Mouse (Mus musculus) CH12.LX (cell line): ENCODE data around the gene Flot1. TPM values are rescaled to one million over a fixed set of nuclear protein-coding genes. Genes with fewer than 3 reads are reported as not detected.

ENCODE experiments used
- DNase-seq: peaks from one replicate; pipeline ENCODE4 v3.0.0-alpha.2; 2013; ENCODE audit errors: extremely low read depth
- H3K27ac ChIP-seq: 2 replicates; pipeline ENCODE4 v1.5.1; 2012; ENCODE audit warnings: low read depth, mild to moderate bottlenecking, control low read depth, moderate library complexity; ENCODE audit not compliant: insufficient read depth
- H3K27me3 ChIP-seq: replicated peaks from 2 replicates; pipeline ENCODE3; 2012; ENCODE audit warnings: inconsistent platforms
- H3K36me3 ChIP-seq, 2 experiments: replicated peaks in 1 of 2; 2 replicates each; pipeline versions ENCODE3 to v1.6.1; 2012; ENCODE audit warnings: inconsistent platforms in 1 of 2, low read length in 1 of 2, mild to moderate bottlenecking in 1 of 2, mixed read lengths in 1 of 2, moderate library complexity in 1 of 2; ENCODE audit not compliant: control insufficient read depth in 1 of 2, insufficient read depth in 1 of 2
- H3K4me1 ChIP-seq, 2 experiments: 2 replicates each; pipeline ENCODE4 v1.6.1; 2012; ENCODE audit warnings: inconsistent platforms in 1 of 2, moderate library complexity in 1 of 2; ENCODE audit not compliant: insufficient read depth in 2 of 2, control insufficient read depth in 1 of 2
- H3K4me2 ChIP-seq: 2 replicates; pipeline ENCODE4 v1.6.1; 2012; ENCODE audit warnings: low read depth, mild to moderate bottlenecking, control low read depth; ENCODE audit not compliant: poor library complexity, insufficient read depth, severe bottlenecking
- H3K4me3 ChIP-seq, 3 experiments: fragments of 150-350 bp in 1 of 3; sonication (generic) in 1 of 3; replicated peaks in 1 of 3; 2 replicates each; pipeline versions ENCODE3 to v1.5.1; 2011 to 2012; ENCODE audit warnings: low read depth in 2 of 3, low read length in 2 of 3, mild to moderate bottlenecking in 2 of 3, moderate library complexity in 2 of 3, control low read depth in 1 of 3, improper control_type of control experiment in 1 of 3, inconsistent platforms in 1 of 3, mixed read lengths in 1 of 3; ENCODE audit not compliant: poor library complexity in 1 of 3
- H3K79me2 ChIP-seq: replicated peaks from 2 replicates; pipeline ENCODE4 v1.6.1; 2012; ENCODE audit warnings: mild to moderate bottlenecking, moderate library complexity; ENCODE audit not compliant: control insufficient read depth, poor library complexity, insufficient read depth, severe bottlenecking; ENCODE audit errors: extremely low read depth
- H3K9ac ChIP-seq: 2 replicates; pipeline ENCODE4 v1.6.1; 2012; ENCODE audit warnings: low read depth, mild to moderate bottlenecking, control low read depth, moderate library complexity; ENCODE audit not compliant: insufficient read depth
- H3K9me3 ChIP-seq: replicated peaks from 2 replicates; pipeline ENCODE3; 2012; ENCODE audit warnings: low read length, inconsistent platforms, mixed read lengths
- BHLHE40 ChIP-seq: IDR thresholded peaks from 2 replicates; pipeline ENCODE4 v1.6.1; 2011; ENCODE audit warnings: mild to moderate bottlenecking, low read depth, low read length, improper control_type of control experiment
- CHD1 ChIP-seq: IDR thresholded peaks from 2 replicates; pipeline ENCODE4 v1.6.1; 2012; ENCODE audit warnings: low read depth, low read length, improper control_type of control experiment, inconsistent platforms
- CHD2 ChIP-seq: IDR thresholded peaks from 2 replicates; pipeline ENCODE4 v1.6.1; 2011; ENCODE audit warnings: low read length, improper control_type of control experiment
- CTCF ChIP-seq, 2 experiments: IDR thresholded peaks in 1 of 2; conservative IDR thresholded peaks in 1 of 2; 2 replicates each; pipeline ENCODE4 v1.5.1; 2011 to 2012; ENCODE audit warnings: low read depth in 2 of 2, low read length in 2 of 2, improper control_type of control experiment in 1 of 2, inconsistent platforms in 1 of 2, mild to moderate bottlenecking in 1 of 2, moderate library complexity in 1 of 2
- E2F4 ChIP-seq: IDR thresholded peaks from 2 replicates; pipeline ENCODE4 v1.6.1; 2011; ENCODE audit warnings: low read depth, low read length, improper control_type of control experiment; ENCODE audit not compliant: insufficient replicate concordance
- ELF1 ChIP-seq: IDR thresholded peaks from 2 replicates; pipeline ENCODE4 v1.6.1; 2014; ENCODE audit warnings: low read depth, mild to moderate bottlenecking, inconsistent platforms, low read length, improper control_type of control experiment
- EP300 ChIP-seq: IDR thresholded peaks from 2 replicates; pipeline ENCODE4 v1.6.1; 2011; ENCODE audit warnings: low read length, improper control_type of control experiment
- ETS1 ChIP-seq: conservative IDR thresholded peaks from 2 replicates; pipeline ENCODE4 v1.6.1; 2012; ENCODE audit warnings: low read depth, mild to moderate bottlenecking, inconsistent platforms, low read length, improper control_type of control experiment, moderate library complexity
- GABPA ChIP-seq: IDR thresholded peaks from 2 replicates; pipeline ENCODE4 v1.6.1; 2012; ENCODE audit warnings: low read depth, low read length, improper control_type of control experiment, inconsistent platforms; ENCODE audit not compliant: insufficient replicate concordance
- HCFC1 ChIP-seq: IDR thresholded peaks from 2 replicates; pipeline ENCODE4 v1.6.1; 2012; ENCODE audit warnings: low read depth, mild to moderate bottlenecking, inconsistent platforms, low read length, improper control_type of control experiment
- IRF4 ChIP-seq: IDR thresholded peaks from 2 replicates; pipeline ENCODE4 v1.6.1; 2014; ENCODE audit warnings: low read depth, mild to moderate bottlenecking, inconsistent platforms, low read length, improper control_type of control experiment
- JUN ChIP-seq: IDR thresholded peaks from 2 replicates; pipeline ENCODE4 v1.6.1; 2011; ENCODE audit warnings: low read depth, mild to moderate bottlenecking, low read length, improper control_type of control experiment, moderate library complexity; ENCODE audit not compliant: insufficient read depth
- JUND ChIP-seq: conservative IDR thresholded peaks from 2 replicates; pipeline ENCODE4 v1.6.1; 2011; ENCODE audit warnings: low read depth, low read length, improper control_type of control experiment
- KAT2A ChIP-seq: IDR thresholded peaks from 2 replicates; pipeline ENCODE4 v1.6.1; 2012; ENCODE audit warnings: low read length, improper control_type of control experiment, inconsistent platforms; ENCODE audit not compliant: insufficient replicate concordance
- MAFK ChIP-seq: IDR thresholded peaks from 2 replicates; pipeline ENCODE4 v1.6.1; 2011; ENCODE audit warnings: low read length, improper control_type of control experiment; ENCODE audit not compliant: insufficient replicate concordance
- MAZ ChIP-seq: IDR thresholded peaks from 2 replicates; pipeline ENCODE4 v1.6.1; 2012; ENCODE audit warnings: low read depth, mild to moderate bottlenecking, inconsistent platforms, low read length, improper control_type of control experiment, moderate library complexity
- MEF2A ChIP-seq: IDR thresholded peaks from 2 replicates; pipeline ENCODE4 v1.6.1; 2014; ENCODE audit warnings: low read depth, mild to moderate bottlenecking, inconsistent platforms, low read length, improper control_type of control experiment, borderline replicate concordance
- MXI1 ChIP-seq: IDR thresholded peaks from 2 replicates; pipeline ENCODE4 v1.6.1; 2011; ENCODE audit warnings: mild to moderate bottlenecking, low read depth, low read length, improper control_type of control experiment
- MYC ChIP-seq: IDR thresholded peaks from 2 replicates; pipeline ENCODE4 v1.6.1; 2011; ENCODE audit warnings: low read depth, mild to moderate bottlenecking, improper control_type of control experiment, low read length
- NELFE ChIP-seq: IDR thresholded peaks from 2 replicates; pipeline ENCODE4 v1.6.1; 2011; ENCODE audit warnings: low read depth, low read length, improper control_type of control experiment
- NRF1 ChIP-seq: IDR thresholded peaks from 2 replicates; pipeline ENCODE4 v1.6.1; 2014; ENCODE audit warnings: low read depth, mild to moderate bottlenecking, inconsistent platforms, low read length, improper control_type of control experiment, moderate library complexity
- POLR2A ChIP-seq: IDR thresholded peaks from 2 replicates; pipeline ENCODE4 v1.6.1; 2011; ENCODE audit warnings: low read depth, mild to moderate bottlenecking, improper control_type of control experiment, low read length
- POLR2AphosphoS2 ChIP-seq: IDR thresholded peaks from 2 replicates; pipeline ENCODE4 v1.6.1; 2011; ENCODE audit warnings: low read depth, low read length, improper control_type of control experiment
- RAD21 ChIP-seq: IDR thresholded peaks from 2 replicates; pipeline ENCODE4 v1.6.1; 2011; ENCODE audit warnings: low read depth, mild to moderate bottlenecking, low read length, improper control_type of control experiment, moderate library complexity
- SIN3A ChIP-seq: IDR thresholded peaks from 2 replicates; pipeline ENCODE4 v1.6.1; 2012; ENCODE audit warnings: low read length, improper control_type of control experiment, inconsistent platforms
- SMC3 ChIP-seq: IDR thresholded peaks from 2 replicates; pipeline ENCODE4 v1.6.1; 2011; ENCODE audit warnings: low read depth, low read length, improper control_type of control experiment
- TBP ChIP-seq: conservative IDR thresholded peaks from 2 replicates; pipeline ENCODE4 v1.6.1; 2011; ENCODE audit warnings: low read depth, low read length, improper control_type of control experiment
- UBTF ChIP-seq: IDR thresholded peaks from 2 replicates; pipeline ENCODE4 v1.6.1; 2012; ENCODE audit warnings: low read depth, mild to moderate bottlenecking, inconsistent platforms, low read length, improper control_type of control experiment, moderate library complexity
- USF2 ChIP-seq: conservative IDR thresholded peaks from 2 replicates; pipeline ENCODE4 v1.6.1; 2011; ENCODE audit warnings: low read depth, low read length, improper control_type of control experiment
- ZC3H11A ChIP-seq: IDR thresholded peaks from 2 replicates; pipeline ENCODE4 v1.6.1; 2012; ENCODE audit warnings: low read depth, mild to moderate bottlenecking, inconsistent platforms, low read length, improper control_type of control experiment
- ZKSCAN1 ChIP-seq: IDR thresholded peaks from 2 replicates; pipeline ENCODE4 v1.6.1; 2012; ENCODE audit warnings: low read depth, inconsistent platforms, low read length, improper control_type of control experiment, borderline replicate concordance
- ZMIZ1 ChIP-seq: IDR thresholded peaks from 2 replicates; pipeline ENCODE4 v1.6.1; 2012; ENCODE audit warnings: low read depth, mild to moderate bottlenecking, inconsistent platforms, low read length, improper control_type of control experiment
- ZNF384 ChIP-seq: IDR thresholded peaks from 2 replicates; pipeline ENCODE4 v1.6.1; 2012; ENCODE audit warnings: low read depth, low read length, improper control_type of control experiment, inconsistent platforms
- dilution Hi-C: fragments of 300-500 bp; cut with MboI; formaldehyde crosslinking; loops from 2 replicates; pipeline ENCODE4 v1.14.3; 2020; ENCODE audit warnings: low sequenced_read_pairs; ENCODE audit not compliant: extremely low pct_unique_long_range_greater_than_20kb, extremely low pct_ligation_motif_present
- in situ Hi-C: fragments of 300-500 bp; cut with MboI; formaldehyde crosslinking; loops from 3 replicates; pipeline ENCODE4 v1.14.3; 2019; ENCODE audit warnings: low sequenced_read_pairs, low pct_ligation_motif_present, low pct_unique_long_range_greater_than_20kb, mixed read lengths
- polyA plus RNA-seq: library from polyadenylated mRNA; unstranded; fragments of >175 nt; gene quantifications from 2 replicates; pipeline ENCODE4 v1.2.1, GENCODE M21; 2012; ENCODE audit warnings: low read depth; ENCODE audit not compliant: insufficient read length
- total RNA-seq, 2 experiments: library from RNA; depleted of rRNA; stranded (reverse); fragments of 300-350 nt in 1 of 2; fragments of >200 nt in 1 of 2; gene quantifications; 2 replicates each; pipeline ENCODE4 v1.2.3; 2012 to 2014

The Flot1 gene
- total and polyA plus RNA-seq, 3 experiments = 16.3 to 21.6 (median 17.6) TPM

DNA sequence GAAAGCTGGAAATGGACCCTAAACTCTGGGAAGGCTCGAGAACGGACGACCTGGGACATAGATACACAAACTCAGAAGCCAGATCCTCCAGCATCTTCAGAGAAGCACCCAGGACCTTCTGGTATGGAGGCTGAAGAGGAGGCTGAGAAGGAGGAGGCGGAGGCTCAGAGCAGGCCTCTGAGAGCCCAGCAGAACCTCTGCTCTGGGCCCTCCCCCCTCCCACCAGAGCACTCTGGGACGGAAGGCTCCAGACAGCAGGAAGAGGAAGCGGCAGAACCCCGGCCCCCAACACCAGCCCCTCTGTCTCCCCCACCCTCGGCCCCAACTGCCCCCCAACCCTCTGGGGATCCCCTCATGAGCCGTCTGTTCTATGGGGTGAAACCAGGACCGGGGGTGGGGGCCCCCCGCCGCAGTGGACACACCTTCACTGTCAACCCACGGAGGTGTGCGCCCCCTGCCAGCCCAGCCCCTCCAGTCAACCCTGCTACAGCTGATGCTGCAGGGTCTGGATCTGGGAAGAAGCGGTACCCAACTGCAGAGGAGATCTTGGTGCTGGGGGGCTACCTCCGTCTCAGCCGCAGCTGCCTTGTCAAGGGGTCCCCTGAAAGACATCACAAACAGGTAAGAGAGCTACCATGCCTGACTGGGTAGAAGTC lies 45.3 kb downstream of the Flot1 start:
- peak overlapping the region; percentile 63 to 99 (median 74) for H3K4me3 ChIP-seq
- H3K27me3 ChIP-seq = no peaks in the 10 kb centered on the region
- H3K9ac ChIP-seq = peak overlapping the region; percentile 69
- peak; percentile 68 for DNase-seq
- peaks cover 47% of the 10 kb centered on the region for H3K79me2 ChIP-seq
- peak overlapping the region; percentile 91 for H3K4me2 ChIP-seq
- peaks cover 4% of the 10 kb centered on the region for H3K9me3 ChIP-seq
- peak overlapping the region; percentile 83 for H3K27ac ChIP-seq
- peaks cover 0 to 16% of the 10 kb centered on the region in 2 experiments for H3K36me3 ChIP-seq
- TF ChIP-seq ZMIZ1 (0 out of 2 replicates have a peak, but pooled peaks have one; percentile 21), KAT2A (no peak), HCFC1 (peak; percentile 59), NRF1 (no peak), SMC3 (no peak), UBTF (no peak), MEF2A (0 out of 2 replicates have a peak, but pooled peaks have one; percentile 9), JUN (no peak), ZC3H11A (no peak), ETS1 (no peak), CTCF (conservative IDR thresholded peaks at IDR 0.05 in 1 of 2, IDR thresholded peaks at IDR 0.05 in 1 of 2; ENCODE audit: low read depth in 2 of 2, low read length in 2 of 2) (peak in 1 of 2 experiments; percentile 27; a peak in 2 of 4 replicates), MXI1 (peak; percentile 47; the same call in 1 of the 2 replicates), NELFE (0 out of 2 replicates have a peak, but pooled peaks have one; percentile 49), BHLHE40 (no peak), MAFK (no peak), IRF4 (no peak), POLR2AphosphoS2 (no peak), GABPA (no peak), USF2 (no peak), MYC (no peak), POLR2A (peak; percentile 56), RAD21 (no peak), MAZ (peak; percentile 15; the same call in 1 of the 2 replicates), ZNF384 (no peak), E2F4 (no peak), SIN3A (no peak; the same call in none of the 2 replicates), JUND (no peak), CHD1 (no peak), ELF1 (peak; percentile 71), CHD2 (no peak), EP300 (no peak), TBP (no peak), ZKSCAN1 (no peak)
- TF ChIP-seq, all 38 proteins: peak for 9
- in situ Hi-C loops = loop anchor here (10.0 kb wide), 1 partner anchor 133 kb away; no protein-coding TSS in a partner anchor
- peaks cover 0 to 25% of the 10 kb centered on the region in 2 experiments; a peak in 2 of 4 replicates for H3K4me1 ChIP-seq
- dilution Hi-C loops = no loop called here
